Mouse (Mus musculus): ENCODE data around the gene Lrp8.

Lrp8 gene

GRCm38 (mm10) chr4:107802185-107802449, at the start of gene Lrp8:
Gene Lrp8, plus strand, starts transcription at chr4:107802261.
- DNase-seq, result no peak

GRCm38 (mm10) chr4:107756222-107756621, 45.8 kb upstream of the Lrp8 start:
- no peak for DNase-seq

- DNase-seq, result no peak
Measured at GRCm38 (mm10) chr4:107757487-107758470, 44.3 kb upstream of the Lrp8 start.

GRCm38 (mm10) chr4:107758938-107759337, 43.1 kb upstream of the Lrp8 start:
- DNase-seq, result no peak

GRCm38 (mm10) chr4:107763001-107763400, 39.1 kb upstream of the Lrp8 start:
- DNase-seq, result no peak

GRCm38 (mm10) chr4:107763598-107763997, 38.5 kb upstream of the Lrp8 start:
- no peak for DNase-seq

- DNase-seq, result no peak
Measured at GRCm38 (mm10) chr4:107765196-107765813, 36.8 kb upstream of the Lrp8 start.

GRCm38 (mm10) chr4:107766182-107766581, 35.9 kb upstream of the Lrp8 start:
- DNase-seq, result no peak

- no peak for DNase-seq
Measured at GRCm38 (mm10) chr4:107772122-107772825, 29.8 kb upstream of the Lrp8 start.

- DNase-seq, result no peak
Measured at GRCm38 (mm10) chr4:107774868-107775267, 27.2 kb upstream of the Lrp8 start.

- DNase-seq, result no peak
Measured at GRCm38 (mm10) chr4:107775672-107776071, 26.4 kb upstream of the Lrp8 start.

GRCm38 (mm10) chr4:107776990-107777673, 24.9 kb upstream of the Lrp8 start:
- no peak for DNase-seq

GRCm38 (mm10) chr4:107783541-107783940, 18.5 kb upstream of the Lrp8 start:
- no peak for DNase-seq

GRCm38 (mm10) chr4:107788841-107789240, 13.2 kb upstream of the Lrp8 start:
- no peak for DNase-seq

- DNase-seq, result peak; percentile 20
Measured at GRCm38 (mm10) chr4:107800801-107801200, 1.3 kb upstream of the Lrp8 start.

GRCm38 (mm10) chr4:107801366-107802184, 486 bp upstream of the Lrp8 start:
- DNase-seq, result peak; percentile 89

GRCm38 (mm10) chr4:107802450-107803331, 630 bp downstream of the Lrp8 start:
- peak; percentile 69 for DNase-seq

- peak; percentile 82 for DNase-seq
Measured at GRCm38 (mm10) chr4:107803351-107804106, 1.5 kb downstream of the Lrp8 start.

GRCm38 (mm10) chr4:107805491-107805890, 3.4 kb downstream of the Lrp8 start:
- peak; percentile 21 for DNase-seq

GRCm38 (mm10) chr4:107807796-107808195, 5.7 kb downstream of the Lrp8 start:
- peak; percentile 10 for DNase-seq

Data from cerebellum, adult 11-12 months (tissue).